Mouse (Mus musculus) thymus, adult 18-20 months (tissue): ENCODE results near the gene Prdm5.

Source experiments
- DNase-seq, 2 experiments: peaks; one replicate each; pipeline ENCODE4 v3.0.0; 2022; ENCODE audit warnings: mixed read lengths in 2 of 2

Prdm5 gene

DNA sequence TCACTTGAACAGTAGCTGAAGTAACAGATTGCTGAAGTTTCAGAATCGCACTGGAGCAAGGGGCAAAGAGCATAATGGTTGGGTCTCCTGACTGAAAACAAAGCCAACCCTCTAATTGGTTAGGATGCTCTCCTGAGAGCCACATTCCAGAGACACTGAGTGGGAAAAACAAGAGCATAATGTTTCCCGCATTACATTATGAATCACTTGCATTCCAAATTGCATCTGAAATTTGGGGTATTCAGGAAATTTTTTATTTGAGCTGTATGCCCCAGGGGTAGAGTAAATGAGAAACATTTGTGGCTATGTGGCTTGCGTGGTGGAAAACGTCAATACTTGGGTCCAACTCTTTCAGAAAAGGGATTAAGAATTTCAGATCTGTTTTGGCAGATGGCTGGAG is 55.2 kb downstream of the Prdm5 start:
- DNase-seq = no peak

DNA sequence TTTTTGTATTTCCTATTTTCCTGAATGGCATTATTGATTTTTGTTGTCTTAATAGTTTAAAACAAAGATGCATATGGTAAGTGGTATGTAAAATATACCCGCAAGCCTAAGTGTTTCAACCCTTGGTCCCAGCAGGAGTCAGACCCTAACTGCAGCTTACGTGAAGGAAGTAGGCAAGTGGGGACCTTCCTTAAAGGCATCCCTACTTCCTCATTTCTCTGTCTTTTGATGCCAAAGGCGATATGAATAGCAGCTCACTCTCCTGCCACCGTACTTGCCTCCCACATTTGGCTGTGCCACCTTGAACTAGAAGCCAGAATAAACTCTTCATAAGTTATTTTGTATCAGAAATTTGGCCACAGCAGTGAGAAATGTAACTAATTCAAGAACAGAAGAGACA is 63.8 kb downstream of the Prdm5 start:
- DNase-seq = no peak

DNA sequence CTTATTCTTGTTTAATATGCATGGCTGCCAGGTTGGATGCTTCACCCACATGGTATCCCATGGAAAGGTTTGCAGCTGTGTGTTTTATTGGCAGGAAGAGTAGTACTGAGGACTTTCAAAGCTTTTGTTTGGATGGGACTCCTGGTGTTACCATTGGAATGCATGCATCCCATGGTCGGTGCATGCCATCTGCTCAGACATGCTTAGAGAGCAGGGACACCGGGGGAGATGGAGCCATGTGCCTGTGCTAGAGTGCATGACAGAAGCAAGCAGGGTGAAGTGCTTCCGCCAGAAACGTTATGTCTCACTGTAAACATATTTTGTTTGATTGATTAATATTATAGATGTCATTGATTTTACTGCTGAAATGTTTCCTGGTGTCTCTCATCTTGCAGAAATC is 70.3 kb downstream of the Prdm5 start:
- no peak for DNase-seq

DNA sequence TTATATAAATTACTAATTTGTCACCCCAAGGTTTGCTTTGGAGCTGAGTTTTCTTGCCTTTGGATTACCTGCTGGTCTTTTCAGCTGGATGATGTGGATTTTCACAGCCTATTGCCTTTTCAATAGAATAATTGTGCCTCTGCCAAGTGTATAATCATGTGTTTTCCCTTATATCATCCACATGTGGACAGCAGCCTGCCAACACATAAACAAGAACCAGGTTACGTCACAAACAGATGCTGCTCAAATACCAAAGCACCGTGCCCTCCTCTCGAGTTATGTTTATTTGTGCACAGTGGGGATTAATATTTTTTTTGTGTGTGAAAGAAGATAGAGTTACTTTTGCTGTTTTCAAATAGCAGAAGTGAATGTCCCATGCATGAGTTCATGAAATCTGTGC is 70.9 kb downstream of the Prdm5 start:
- DNase-seq = no peak

DNA sequence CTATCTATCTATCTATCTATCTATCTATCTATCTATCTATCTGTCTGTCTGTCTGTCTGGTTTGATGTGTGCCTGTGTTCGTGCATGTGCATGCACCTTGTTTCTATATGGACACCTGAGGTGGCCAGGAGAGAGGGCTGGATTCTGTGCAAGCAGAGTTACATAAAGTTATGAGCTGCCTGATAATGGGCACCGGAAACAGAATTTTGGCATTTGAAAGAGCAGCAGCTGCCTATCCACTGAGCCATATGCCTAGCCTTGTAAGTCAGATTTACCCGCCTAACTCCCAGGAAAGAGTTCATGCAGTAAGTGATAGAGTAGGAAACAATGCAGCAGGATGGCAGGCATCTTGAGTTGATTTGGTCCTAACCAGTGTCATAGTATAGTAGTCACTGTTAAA is 71.4 kb downstream of the Prdm5 start:
- no peak for DNase-seq

DNA sequence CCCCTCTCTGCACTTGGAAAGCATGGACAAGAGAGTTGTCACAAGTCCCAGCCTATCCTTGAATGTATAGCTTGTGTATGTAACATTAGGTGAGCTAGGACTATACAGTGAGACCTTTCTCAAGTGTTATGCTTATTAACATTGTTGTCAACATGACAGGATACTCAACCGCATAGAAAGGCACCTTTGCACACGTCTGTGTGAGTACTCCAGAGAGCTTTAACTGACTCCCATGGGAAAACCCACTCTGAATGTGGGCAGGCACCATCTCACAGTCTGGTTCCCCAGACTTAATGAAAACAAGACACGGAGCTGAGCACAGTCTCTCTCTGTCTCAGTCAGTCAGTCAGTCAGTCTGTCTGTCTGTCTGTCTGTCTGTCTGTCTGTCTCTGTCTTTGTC is 75.2 kb downstream of the Prdm5 start:
- DNase-seq = no peak

DNA sequence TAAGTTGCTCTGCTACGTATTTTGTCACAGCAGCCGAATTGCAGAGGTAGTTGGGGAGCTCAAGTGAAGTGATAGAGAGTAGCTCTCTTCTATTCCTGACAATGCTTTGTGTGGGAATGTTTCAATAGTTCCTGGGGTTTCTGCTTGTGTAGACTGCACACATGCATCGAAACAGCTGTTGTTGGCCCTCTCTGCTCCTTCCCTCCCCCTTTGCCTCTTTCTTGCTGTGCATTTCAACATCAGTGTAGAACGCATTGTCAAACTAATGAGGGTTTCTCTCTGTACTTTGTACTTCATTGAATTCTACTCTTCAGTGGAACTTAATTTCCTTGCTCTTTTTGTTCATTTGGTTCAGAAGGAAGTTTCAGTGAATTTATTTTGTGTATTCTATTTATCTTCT is 75.8 kb downstream of the Prdm5 start:
- DNase-seq = no peak

DNA sequence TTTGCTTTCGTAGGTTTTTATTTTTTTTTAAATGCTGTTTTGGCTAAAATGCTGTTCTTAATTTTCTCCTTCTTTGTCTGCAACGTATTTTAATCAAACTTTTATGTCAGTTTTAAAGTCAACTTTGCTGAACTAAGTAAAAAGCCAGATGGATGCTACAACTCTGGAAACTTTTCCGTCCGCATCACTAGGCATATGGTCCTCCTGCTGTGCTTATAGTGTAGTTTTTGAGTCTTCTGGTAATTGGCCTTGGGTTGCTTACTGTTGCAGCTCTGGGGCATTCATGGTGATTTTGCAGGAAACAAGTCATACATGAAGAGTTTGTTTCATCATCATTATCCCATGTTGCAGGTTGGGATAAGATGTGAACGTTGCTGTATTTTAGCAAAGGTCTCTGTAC is 81.8 kb downstream of the Prdm5 start:
- DNase-seq = no peak

DNA sequence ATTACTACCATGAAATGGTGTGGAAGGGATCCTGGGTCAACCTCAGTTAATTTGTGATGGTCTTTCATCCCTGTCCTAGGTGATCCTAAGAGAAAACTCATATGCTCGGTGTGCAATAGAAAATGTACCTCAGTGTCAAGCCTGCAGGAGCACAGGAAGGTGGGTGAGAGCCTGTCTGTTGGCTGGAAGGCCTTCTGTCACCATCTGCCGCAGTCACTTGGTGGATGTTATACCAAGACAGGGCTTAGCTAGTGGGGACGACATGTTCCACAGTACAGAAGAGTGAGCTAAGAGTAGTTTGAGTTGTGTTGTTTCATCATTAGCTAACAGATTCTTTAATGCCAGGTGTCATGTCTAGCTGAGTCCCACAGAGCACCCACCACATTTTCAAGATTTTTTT is 84.0 kb downstream of the Prdm5 start:
- no peak for DNase-seq

DNA sequence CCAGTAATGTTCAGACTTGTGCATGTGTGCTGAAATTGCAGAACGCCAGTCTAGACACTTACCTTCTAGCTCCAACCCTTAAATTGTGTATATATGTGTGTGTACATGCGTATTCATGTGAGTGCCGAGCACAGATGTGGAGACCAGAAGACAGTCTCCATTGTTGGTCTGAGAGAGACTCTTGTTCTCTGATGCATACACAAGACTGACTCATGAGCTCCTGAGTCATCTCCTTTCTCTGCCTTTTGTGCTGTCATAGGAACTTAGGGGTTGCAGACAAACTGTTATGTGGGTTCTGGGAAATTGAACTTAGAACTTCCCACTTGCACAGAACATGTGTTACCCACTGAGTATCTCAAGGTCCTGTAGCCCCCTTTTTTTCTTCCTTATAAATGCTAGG is 85.4 kb downstream of the Prdm5 start:
- DNase-seq = no peak

DNA sequence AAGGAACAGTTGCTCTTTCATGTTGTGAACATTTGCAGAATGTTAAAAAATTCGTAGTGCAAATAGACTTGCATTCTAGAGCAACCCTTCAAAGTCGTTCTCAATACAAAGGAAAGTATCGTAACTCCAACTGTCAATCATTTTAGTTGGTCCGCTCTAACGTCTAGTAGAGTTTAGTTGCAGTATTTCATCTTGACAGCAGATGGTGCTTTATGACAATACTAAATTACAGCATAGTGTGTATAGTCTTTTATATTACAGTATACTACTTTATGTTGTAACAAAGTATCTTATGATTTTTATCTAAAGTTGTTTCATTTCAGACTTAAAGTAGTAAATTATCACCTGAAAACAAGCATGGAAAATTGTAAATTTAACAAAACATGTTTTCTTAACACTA is 86.1 kb downstream of the Prdm5 start:
- DNase-seq = no peak

DNA sequence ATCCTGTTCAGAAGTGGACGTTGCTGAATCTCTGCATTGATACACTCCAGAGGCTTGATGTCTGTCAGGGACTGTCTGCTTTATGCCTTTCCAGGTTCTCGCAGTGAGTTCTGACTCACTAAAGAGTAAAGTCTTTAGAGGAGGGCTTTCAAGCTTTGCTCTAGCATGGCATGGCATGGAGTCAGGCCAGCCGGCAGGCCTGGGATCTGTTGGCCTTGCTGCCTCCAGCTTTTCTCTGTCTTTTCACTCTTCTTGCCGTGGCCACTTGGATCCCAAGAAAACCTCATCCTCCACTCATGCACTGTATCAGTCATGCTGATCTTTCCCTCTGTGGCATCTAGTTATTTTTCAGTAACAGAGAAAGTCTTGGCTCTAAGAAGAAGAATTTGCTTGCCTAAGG is 87.1 kb downstream of the Prdm5 start:
- DNase-seq = no peak

DNA sequence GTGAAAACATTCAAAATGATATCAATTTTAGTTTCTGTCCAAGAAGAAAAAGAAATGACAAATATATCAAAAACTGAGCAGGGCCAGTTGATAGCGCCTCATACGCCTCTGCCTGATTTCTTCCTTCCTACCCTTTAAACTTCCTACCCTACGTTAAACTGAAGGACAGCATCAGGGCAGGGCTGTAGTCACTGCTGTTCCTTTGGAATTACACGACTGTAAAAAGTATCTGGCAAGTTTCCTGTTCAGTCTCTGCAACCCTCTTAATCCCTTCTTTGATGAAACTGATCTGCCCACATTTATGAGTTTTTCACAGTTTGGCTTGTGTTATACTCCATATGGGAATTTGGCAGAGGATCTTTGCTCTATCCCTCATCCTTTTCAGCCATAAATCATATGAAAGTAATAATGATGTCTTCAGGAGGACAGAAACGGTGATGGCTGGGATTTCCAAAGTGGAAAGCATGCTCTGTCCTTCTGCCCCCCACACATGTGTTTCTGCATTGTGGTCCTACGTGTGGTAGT is 93.0 kb downstream of the Prdm5 start:
- DNase-seq = no peak

DNA sequence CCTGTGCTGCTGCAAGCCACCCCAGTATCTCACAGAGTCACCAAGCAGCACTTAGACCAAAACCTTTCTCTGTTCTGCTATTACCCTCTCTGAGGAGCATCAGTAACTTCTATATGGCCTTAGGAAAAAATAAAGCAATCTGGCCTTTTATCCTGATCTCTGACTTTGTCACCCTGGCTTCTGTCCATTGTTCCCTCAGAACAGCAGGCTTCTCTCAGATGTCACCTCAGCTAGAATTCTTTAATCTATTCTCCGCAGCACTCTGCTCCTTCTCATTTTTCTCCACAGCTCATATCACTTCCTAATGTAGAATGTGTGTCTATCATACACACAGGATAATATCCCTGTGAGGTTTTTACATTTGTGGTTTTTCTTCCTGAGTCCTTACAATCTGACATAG is 99.5 kb downstream of the Prdm5 start:
- no peak for DNase-seq

DNA sequence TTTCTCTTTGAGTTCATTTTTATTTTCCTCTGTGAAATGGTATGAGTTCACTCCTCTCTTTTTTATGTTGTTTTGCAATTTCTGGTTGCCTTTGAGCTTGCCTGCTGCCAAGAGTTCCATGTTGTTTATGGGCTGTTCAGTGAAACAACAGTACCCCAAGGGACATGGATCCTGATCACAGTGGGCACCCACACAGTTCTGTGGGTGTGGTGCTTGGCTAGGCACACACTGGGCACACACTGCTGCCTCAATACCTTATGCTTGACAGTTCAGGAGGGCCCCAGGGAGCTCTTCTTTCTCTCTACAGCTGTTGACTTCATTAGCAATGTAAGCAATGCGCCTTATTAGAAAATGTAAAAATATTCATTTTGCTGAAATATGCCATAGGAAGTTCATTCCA is 110.0 kb downstream of the Prdm5 start:
- DNase-seq = no peak

DNA sequence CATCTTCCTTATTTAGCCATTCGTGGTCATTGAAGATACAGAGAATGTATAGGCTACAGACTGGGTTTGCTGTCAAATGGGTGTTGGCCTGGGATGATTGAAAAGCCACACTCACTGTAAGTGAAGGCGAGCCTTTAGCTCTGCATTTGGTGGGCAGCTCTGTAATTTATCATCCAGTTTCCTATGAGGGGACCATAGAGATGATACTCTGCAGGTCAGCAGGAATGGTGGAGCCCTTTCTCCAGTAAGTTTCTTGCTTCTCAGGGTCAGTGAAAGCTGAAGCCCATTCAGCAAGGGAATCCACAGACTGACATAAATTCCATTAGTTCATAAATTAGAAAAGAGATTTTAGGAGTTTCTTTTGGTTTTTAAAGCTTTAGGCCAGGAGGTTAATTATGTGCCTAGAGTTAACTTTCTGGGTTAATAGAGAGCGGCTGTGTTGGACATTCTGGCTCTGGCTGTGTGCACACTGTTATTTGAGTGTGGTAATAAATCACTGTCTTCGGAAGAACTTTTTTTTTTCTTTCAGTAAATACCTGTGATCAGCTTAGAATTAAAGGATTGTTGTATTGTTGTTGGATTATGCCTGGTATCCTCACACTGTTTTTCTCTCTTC is 113.4 kb downstream of the Prdm5 start:
- no peak for DNase-seq

DNA sequence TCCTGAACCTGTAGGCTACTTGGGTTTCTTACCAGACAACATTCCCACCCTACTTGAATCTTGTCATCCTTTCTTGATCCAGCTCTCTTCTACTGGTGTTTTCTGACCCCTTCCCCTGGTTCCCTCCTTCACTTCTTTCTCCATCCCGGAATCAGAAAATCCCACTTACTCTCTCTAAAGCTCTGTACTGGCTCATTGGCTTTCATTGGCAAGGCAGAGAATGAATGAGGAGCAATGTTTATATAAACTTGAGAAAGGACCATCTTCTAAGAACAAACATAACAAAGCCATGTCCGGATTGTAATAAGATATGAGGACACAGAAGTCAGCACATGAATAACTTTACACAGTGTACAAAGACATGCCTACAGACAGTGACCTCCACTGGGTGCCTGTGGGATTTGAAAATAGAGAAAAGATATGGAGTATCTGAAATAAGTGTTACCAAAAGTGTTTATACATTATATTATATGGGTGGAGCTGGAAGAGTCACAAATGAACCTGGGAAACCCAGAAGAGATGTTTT is 127.9 kb downstream of the Prdm5 start:
- no peak for DNase-seq

DNA sequence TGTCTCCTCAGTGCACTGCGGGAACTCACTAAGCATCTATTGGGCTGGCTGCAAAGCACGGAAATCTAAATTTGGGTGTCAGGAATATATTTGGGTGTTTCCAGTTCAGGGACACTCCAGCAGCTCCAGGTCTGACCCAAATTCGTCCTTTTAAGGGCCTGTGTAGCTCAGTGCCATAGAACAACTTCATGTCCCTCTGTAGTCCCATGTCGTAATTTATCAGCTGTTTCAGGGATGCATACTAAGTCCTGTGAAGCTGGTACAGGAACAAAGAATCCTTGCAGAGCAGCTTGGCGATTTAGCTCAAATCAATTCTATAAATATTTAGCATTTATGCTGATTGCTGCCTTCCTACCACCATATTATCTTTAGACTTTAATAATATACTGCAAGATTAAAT is 136.6 kb downstream of the Prdm5 start:
- no peak for DNase-seq

DNA sequence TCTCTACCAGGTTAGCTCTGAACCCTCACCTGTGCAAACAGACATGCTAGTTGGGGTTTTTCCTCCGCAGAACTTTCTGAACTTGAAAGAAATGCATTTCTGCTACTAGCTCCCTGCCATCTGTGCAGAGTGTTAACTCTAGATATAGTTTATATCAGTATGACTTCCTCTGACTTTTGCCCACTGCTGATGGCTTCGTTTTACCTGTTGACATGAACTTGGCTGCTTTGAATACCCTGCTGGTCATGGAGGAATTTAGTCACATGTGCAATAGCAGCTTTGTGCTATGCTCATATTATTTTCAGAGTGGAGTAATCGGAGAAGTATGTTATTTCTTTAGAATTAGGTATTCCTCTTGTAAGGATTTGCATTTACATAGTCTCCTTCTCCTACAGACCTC is 142.9 kb downstream of the Prdm5 start:
- DNase-seq = no peak

DNA sequence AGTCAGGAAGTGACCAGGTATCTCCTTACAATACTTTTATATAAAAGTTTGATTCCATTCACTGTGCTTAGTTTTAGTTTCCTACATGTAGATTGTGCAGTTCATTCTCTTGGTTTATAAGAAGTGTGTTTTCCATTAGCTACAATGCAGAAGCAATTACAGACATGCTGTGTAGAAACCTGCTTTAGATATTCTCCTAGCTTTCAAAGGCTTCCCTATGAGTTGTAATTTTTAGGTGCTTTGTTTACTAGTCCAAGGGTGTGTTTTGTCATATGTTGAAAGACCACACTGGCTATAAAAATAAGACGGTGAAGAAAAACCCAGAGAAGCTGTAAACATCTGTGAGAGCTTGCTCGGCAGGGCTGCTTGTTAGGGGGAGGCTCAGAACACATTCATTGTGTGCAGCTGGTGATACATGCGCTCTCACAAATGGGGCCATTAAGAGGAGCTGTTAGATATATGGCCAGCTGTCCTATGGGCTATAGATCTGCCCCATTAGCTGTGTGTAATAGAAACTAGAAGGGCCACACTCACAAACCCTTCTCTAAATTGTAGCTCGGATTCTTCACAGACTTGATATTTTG is 144.8 kb downstream of the Prdm5 start:
- DNase-seq = no peak

DNA sequence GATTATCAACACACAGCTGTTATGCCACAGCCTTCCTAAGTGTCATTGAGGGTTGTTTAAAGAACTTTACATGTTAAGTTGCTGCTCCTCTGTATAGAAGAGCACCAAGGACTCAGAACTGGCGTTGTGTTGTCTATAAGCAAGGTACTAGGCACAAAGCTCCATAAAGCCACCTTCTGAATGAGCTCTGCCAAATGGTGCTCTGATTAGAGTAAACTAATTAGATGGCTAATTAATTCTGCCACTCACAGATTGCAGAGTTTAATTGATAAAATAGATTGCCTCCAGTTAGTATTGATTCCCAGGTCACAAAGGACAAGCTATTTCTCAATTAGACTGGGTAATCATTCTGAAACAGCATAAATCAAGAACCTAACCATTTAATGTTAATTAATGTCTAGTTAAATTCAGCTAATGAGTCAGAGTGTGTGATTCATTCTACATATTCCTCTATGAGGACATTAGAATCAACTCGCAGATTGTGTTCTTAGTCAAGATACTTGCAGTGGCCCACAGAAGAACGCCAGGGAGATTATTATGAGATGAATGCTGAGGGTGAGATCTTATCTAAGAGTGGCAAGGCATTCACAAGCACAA is 147.0 kb downstream of the Prdm5 start:
- no peak for DNase-seq

DNA sequence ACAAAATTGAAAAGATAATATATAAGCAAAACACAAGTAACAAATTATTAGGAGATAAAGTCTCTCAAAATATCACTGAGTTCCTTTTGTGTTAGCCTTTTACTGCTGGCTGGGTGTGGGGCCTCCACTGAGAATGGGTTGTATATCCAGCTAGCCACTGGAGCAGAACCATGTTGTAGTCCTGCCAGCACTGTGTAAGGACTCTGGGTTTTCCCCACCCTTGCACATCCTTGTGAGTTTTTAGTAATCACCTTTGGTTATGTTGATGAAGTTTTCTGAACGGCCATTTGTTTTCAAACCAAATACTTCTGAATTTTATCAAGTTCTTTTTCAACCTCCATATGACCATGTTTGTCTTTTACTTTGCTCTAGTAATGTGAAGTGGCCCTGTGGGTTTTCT is 151.7 kb downstream of the Prdm5 start:
- DNase-seq = no peak

DNA sequence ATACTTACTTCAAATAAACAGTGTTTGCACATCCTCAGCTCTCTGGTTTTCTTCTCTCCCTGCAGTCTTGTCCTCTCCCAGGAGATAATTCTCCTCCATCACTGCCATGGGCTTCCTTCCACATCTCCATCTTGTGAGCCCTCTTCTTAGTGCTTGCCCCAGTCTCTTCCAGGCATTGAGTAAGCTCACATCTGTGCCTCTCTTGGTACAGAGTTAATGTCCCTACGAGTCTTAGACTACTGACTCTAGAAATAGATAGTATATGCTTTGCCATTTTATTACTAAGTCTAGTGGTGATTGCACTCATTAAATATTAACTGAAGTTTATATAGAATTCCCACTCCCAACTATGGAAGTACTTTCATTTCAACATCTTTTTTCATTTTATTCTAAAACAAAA is 154.0 kb downstream of the Prdm5 start:
- DNase-seq = no peak

DNA sequence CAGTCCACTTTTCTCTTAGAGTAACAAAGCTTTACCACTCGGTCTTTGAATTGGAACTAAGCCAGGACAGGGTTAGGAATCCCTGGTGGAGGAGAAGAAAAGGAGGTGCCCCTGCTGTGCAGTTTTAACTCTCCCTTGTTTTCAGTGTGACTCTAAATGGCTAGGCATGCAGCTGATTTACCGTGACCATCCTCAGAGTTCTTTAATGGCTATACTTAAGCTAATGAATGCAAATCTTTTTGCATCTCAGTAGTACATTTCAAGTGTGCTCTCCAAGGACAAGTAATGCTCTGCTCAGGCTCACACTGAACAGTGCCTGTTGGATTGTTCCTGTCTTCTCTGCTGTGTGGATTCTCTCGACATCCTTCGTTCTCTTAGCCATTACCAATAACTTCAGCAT is 154.4 kb downstream of the Prdm5 start:
- DNase-seq = no peak
